Mouse (Mus musculus): ENCODE results near the gene Myh14. TPM values are rescaled to one million over a fixed set of nuclear protein-coding genes. Genes with fewer than 3 reads are reported as not detected.
A peak's percentile ranks its signal among the peaks of the same experiment; 100 is the strongest.

The Myh14 gene
- total RNA-seq, 1 experiment from 2014 or later: not detected

DNA sequence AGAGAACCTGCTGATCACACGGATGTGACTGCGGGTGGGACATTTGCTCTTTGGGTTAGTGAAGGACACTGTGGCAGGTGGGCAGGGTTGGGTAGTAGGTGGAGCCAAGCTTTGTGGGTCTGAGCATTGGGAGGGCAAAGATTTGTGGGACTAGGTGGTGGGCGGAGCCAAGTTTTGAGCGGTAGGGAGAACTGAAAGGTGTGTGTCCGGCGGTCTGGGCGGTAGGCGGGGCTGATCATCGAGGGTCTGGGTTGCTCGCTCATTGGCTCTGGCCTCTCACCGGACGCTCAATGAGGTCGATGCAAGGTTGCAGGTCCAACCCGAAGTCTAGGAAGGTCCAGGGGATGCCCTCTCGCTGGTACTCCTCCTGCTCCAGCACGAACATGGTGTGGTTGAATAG lies 32.0 kb downstream of the Myh14 start:
- no peak for ATAC-seq (replicated peaks; ENCODE audit: low read depth, poor library complexity, severe bottlenecking)

DNA sequence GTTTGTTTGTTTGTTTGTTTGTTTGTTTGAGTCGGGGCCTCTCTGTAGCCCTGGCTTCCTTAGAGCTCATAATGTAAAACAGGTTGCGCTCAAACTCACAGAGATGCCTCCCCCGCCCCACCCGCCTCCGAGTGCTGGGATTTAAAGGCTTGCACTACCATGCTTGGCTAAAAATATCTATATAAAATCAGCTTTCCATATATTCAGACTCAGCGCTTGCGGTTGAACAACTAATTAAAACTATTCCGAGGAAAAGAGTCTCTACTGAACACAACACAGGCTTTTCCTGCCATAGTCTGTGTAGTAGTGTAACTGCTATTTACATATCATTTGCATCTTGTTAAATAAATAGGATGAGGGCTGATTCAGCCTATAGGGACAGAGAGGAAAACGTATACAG lies 34.0 kb downstream of the Myh14 start:
- ATAC-seq (replicated peaks; ENCODE audit: low read depth, poor library complexity, severe bottlenecking): no peak

DNA sequence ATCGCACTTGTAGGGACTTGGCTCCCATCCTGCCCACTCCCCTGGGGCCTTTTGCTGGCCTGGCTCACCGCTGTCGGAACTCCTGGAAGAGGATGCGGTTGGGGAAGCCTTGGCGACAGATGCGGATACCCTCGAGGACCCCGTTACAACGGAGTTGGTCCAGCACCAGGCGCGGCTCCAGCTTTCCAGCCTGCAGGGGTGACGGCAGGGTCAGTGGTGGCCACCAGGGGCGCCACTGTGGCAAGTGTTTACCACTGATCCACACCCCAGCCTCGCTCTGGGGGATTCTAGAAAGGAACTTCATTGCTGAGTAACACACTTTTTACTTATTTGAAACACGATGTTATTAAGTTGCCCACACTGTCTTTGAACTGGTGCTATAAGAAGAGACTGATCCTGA lies 37.2 kb downstream of the Myh14 start:
- peak; percentile 74 for ATAC-seq (replicated peaks; ENCODE audit: low read depth, poor library complexity, severe bottlenecking)

DNA sequence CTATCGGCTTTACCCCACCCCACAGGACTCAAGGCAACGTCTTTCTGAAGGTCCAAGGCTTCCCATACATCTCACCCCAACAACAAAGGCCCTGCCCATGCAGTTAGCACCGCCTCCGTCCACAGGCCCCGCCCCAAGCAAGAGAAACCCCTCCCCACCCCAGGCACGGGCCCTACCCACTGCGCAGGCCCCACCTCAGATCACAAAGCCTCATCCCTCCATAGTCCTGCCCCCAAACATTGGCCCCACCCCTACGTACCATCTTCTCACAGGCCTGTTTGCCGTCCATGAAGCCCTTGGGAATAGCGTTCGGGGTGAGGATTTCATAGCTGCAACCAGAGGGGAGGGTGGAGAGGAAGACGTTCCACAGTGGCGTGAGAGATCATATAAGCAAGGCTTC lies 38.0 kb downstream of the Myh14 start:
- no peak for ATAC-seq (replicated peaks; ENCODE audit: low read depth, poor library complexity, severe bottlenecking)

- no peak for ATAC-seq (replicated peaks; ENCODE audit: low read depth, poor library complexity, severe bottlenecking)
Measured at GRCm38 (mm10) chr7:44630437-44630836, 40.2 kb downstream of the Myh14 start.

- no peak for ATAC-seq (replicated peaks; ENCODE audit: low read depth, poor library complexity, severe bottlenecking)
Measured at GRCm38 (mm10) chr7:44628402-44629034, 42.1 kb downstream of the Myh14 start.

DNA sequence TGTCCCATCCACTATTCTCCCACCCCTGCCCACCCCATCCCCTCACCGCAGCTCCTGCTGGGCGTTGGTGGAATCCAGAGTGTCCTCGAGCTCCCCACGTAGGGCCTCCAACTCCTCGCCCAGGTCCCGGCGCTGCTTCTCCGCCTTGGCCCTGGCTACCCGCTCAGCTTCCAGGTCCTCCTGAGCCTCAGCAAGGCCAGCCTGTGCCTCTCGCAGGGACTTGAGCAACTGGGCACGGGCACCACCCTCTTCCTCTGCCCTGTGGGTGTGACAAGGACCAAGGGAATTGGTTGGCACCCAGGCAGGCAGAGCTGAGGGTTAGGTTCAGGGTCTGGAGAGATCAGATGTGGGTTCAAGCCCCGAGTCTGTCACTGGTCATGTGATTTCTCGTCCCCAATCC lies 43.7 kb downstream of the Myh14 start:
- no peak for ATAC-seq (replicated peaks; ENCODE audit: low read depth, poor library complexity, severe bottlenecking)

DNA sequence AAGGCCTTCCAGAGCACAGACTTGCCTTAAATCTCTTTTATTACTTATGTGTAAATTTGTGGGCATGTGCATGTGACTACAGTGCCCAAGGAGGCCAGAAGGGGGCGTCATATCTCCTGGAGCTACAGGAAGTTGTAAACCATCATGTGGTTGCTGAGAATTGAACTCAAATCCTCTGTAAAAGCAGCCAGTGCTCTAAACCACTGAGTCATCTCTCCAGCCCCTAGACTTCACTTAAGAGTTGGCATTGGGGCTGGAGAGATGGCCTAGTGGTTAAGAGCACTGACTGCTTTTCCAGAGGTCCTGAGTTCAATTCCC lies 44.6 kb downstream of the Myh14 start:
- no peak for ATAC-seq (replicated peaks; ENCODE audit: low read depth, poor library complexity, severe bottlenecking)

DNA sequence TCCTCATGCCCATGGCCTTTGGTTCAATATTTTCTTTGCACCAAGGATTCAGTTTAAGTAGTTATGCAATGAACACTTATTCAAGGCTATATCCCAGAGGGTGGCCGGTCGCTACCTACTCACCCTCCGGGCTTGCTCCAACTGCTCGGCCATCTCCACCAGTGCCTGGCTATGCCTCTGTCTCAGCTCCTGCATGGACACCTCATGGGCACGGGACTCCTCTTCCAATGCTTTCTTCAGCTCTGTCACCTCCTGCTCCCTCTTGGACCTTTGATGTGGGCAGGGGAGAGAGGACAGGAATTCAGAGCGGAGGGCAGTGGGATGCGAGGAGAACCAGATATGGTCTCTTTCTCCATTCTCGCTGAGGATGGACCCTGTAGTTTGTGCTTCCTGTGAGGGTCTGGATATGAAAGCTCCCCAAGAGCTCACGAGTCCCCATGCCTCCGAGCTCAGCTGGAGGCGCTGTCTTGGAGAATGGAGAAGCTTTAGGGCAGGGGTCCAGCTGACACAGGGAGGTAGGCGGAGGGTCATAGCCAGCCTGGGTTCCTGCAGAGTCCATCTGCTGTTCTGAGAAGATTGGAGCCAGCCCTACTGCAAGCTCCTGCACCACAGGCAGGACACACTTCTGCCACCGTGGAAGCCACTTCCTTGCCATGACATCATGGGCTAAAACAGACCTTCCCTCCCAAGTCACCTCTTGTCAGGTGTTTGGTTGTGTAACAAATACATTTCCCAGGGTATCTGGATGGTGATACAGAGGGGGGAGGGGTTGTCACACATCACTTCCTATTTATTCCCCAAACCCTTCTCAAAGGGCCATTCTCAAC lies 45.2 kb downstream of the Myh14 start:
- no peak for ATAC-seq (replicated peaks; ENCODE audit: low read depth, poor library complexity, severe bottlenecking)

DNA sequence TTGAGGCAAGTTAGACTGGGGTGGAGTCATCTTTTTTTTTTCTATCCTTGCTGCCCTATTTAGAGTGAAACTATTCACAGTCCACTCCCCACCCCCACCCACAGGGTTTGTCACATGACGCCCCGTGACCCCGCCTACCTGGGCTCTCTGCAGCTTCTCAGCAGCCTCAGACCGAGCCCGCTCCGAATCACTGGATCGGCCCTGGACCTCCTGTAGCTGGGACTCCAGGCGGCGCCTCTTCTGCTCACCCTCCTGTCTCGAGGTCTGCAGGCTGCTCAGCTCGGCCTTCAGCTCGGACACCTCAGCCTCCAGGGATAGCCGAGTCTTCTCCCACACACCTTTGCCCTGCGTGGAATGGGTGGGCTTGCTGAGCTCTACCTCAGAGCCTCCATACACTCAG lies 45.8 kb downstream of the Myh14 start:
- no peak for ATAC-seq (replicated peaks; ENCODE audit: low read depth, poor library complexity, severe bottlenecking)

- no peak for ATAC-seq (replicated peaks; ENCODE audit: low read depth, poor library complexity, severe bottlenecking)
Measured at GRCm38 (mm10) chr7:44624543-44624826, 46.2 kb downstream of the Myh14 start.

DNA sequence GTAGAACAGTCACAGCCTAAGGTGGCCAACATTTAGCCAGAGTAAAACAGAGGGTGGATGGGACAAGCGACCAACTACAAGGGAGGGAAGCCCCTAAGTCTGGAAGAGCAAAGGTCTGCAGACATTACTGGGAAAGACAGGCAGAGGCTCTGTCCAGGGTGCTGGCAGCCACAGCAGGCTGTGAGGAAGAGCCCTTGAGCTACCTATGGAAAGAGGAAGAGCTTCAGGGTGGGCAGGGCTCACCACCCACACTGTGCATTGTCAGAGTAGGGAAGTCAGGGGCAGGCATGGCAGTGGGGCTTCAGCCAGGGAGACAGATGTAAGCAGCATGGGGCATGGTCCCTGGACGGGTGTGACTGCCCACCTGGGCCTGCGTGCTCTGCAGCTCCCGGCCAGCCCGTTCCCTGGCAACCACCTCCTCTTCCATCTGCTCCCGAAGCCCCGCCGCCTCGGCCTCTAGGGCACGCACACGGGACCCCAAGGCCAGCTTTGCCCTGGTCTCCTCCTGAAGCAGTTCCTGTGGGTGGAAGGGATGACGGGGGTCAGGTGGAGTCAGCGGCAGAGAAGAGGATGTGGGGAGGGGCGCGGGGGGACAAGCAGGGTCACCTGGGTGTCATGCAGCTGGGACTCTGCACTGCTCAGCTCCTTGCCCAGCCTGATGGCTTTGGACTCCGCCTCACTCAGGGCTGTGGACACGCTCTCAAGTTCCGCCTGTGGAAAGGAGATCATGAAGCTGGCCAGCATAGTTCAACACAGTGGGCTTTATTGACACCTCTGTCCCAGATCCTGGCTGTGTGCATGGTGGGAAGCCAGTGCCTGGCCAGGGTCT lies 46.7 kb downstream of the Myh14 start:
- peak; percentile 99 for ATAC-seq (replicated peaks; ENCODE audit: low read depth, poor library complexity, severe bottlenecking)

DNA sequence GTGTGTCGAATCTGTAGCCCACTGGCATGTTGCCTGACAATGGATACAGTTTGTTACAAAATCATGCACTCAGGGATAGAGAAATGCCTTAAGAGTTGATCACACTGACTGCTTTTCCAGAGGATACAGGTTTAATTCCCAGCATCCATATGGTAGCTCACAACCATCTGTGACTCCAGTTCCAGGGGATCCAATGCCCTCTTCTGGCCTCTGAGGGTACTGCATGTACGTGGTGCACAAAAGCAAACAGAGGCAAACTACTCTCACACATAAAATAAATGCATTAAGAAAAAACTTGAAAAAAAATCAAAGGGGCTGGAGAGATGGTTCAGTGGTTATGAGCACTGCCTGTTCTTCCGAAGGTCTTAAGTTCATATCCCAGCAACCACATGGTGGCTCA lies 53.6 kb downstream of the Myh14 start:
- no peak for ATAC-seq (replicated peaks; ENCODE audit: low read depth, poor library complexity, severe bottlenecking)

DNA sequence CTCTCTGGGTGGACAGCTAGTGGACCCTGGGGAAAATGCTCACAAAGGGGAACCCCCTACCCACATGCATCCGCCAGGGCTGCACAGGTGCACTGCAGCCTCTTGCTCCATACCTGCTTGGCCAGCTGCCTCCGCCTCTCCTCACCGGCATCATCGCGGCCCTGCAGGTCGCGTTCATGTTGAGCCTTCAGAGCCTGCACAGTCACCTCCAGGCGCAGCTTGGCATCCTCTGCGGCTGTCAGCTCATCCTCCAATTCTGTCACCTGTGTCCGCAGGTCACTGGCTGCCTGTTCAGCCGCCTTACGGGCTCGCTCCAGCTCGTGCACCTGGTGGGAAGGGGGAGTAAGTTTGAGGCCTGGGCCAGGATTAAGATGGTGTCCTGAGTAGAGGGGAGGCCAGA lies 54.7 kb downstream of the Myh14 start:
- no peak for ATAC-seq (replicated peaks; ENCODE audit: low read depth, poor library complexity, severe bottlenecking)

- ATAC-seq (replicated peaks; ENCODE audit: low read depth, poor library complexity, severe bottlenecking): no peak
Measured at GRCm38 (mm10) chr7:44615309-44615708, 55.3 kb downstream of the Myh14 start.

DNA sequence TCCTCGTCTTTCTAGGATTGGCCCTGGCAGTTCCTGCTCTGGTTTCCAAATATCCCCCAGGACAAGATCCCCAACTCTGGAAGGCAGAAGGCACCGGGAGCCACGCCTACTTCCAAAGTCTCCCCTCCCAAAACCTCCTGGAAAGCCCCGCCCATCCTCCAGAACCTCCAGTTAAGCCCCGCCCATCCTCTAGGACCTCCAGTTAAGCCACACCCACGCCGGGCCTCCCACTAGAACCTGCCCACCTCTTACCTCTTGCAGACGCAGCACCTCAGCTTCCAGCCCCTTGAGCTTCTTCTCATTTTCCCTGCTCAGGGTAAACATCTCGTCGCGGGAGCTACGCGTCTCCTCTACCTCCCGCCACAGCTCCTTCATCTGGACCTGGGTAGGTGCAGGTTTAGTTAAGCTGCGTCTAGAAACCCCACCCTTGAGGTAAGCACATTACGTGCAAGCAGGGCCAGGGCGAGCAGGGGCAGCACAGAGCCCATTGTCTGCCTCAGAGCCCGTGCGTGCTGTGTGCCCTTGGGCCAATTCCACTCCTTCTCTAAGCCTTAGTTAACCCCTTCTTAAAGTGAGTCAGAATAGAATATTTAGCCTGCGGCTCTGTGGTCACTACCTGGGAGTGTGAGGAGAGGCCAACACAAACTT lies 56.5 kb downstream of the Myh14 start:
- no peak for ATAC-seq (replicated peaks; ENCODE audit: low read depth, poor library complexity, severe bottlenecking)

- no peak for ATAC-seq (replicated peaks; ENCODE audit: low read depth, poor library complexity, severe bottlenecking)
Measured at GRCm38 (mm10) chr7:44612192-44612591, 58.5 kb downstream of the Myh14 start.

DNA sequence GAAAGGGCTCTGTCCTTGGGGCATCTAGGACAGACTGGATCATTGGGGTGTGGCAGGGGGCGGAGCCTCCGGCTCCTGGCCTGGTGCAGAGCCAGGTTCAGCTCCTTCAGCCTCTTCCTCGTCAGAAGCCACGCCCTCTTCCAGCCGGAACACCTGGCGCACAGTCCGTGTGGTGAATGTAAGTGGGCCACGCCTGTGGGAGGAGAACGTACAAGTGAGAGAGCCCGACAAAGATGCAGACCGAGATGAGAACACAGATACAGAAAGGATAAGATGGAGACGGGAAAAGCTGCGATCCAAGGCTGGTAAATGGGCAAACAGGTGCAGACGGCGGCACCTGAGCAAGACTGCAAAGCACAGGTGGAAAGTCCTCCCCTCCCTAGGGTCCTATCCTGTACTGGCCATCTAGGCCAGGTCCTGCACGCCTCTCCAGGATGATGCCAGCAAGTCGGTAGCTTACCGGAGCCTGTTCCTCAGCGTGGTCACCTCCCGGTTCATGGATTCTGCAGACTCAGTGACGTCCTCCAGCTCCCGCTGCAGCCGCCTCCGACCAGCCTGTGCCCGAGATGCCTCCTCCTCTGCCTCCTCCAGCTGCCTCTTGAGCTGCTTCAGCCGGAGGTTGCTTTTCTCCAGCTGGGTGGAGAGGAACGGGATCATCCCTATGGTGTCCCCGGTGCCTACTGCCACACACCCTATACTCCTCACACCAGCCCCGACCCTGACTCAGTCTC lies 64.3 kb downstream of the Myh14 start:
- no peak for ATAC-seq (replicated peaks; ENCODE audit: low read depth, poor library complexity, severe bottlenecking)

GRCm38 (mm10) chr7:44605436-44605835 lies 65.2 kb downstream of the Myh14 start:
- no peak for ATAC-seq (replicated peaks; ENCODE audit: low read depth, poor library complexity, severe bottlenecking)

GRCm38 (mm10) chr7:44604619-44605018 lies 66.0 kb downstream of the Myh14 start:
- no peak for ATAC-seq (replicated peaks; ENCODE audit: low read depth, poor library complexity, severe bottlenecking)
